Mouse (Mus musculus): Measurements from ENCODE around the gene Inpp5e.
A peak's percentile ranks its signal among the peaks of the same experiment; 100 is the strongest.
"Not testable (repeated sequence)": the region's sequence is repeated elsewhere in the genome, so short reads cannot be mapped to it uniquely, and the experiment has no call there.

The Inpp5e gene

GRCm38 (mm10) chr2:26418120-26418519, 9.1 kb upstream of the Inpp5e start:
- DNase-seq: no peak

GRCm38 (mm10) chr2:26417066-26417465, 8.1 kb upstream of the Inpp5e start:
- no peak for DNase-seq

GRCm38 (mm10) chr2:26410931-26411411, 2.0 kb upstream of the Inpp5e start:
- DNase-seq: no peak

- DNase-seq: no peak
Observed at GRCm38 (mm10) chr2:26410091-26410490, 1.1 kb upstream of the Inpp5e start.

- no peak for DNase-seq
Observed at GRCm38 (mm10) chr2:26409362-26409761, 359 bp upstream of the Inpp5e start.

GRCm38 (mm10) chr2:26403306-26403705, 5.7 kb downstream of the Inpp5e start:
- peak in 1 of 2 experiments; percentile 41 for DNase-seq

- no peak for DNase-seq
Observed at GRCm38 (mm10) chr2:26402265-26402664, 6.7 kb downstream of the Inpp5e start.

GRCm38 (mm10) chr2:26401023-26401422, 8.0 kb downstream of the Inpp5e start:
- DNase-seq: no peak

- no peak for DNase-seq
Observed at GRCm38 (mm10) chr2:26400296-26400695, 8.7 kb downstream of the Inpp5e start.

GRCm38 (mm10) chr2:26399647-26400046, 9.4 kb downstream of the Inpp5e start:
- DNase-seq: no peak

- DNase-seq: no peak
Observed at GRCm38 (mm10) chr2:26398978-26399377, 10.0 kb downstream of the Inpp5e start.

- DNase-seq: no peak
Observed at GRCm38 (mm10) chr2:26391617-26392016, 17.4 kb downstream of the Inpp5e start.

GRCm38 (mm10) chr2:26390954-26391353, 18.0 kb downstream of the Inpp5e start:
- no peak for DNase-seq

- peak; percentile 90 to 93 for DNase-seq
Observed at GRCm38 (mm10) chr2:26389154-26389690, 19.8 kb downstream of the Inpp5e start, which contains the start of the genes Entr1 and Pmpca. Gene Entr1, minus strand, starts transcription at chr2:26389316. Gene Pmpca, plus strand, starts transcription at chr2:26389339.

- peak; percentile 42 to 56 for DNase-seq
Observed at GRCm38 (mm10) chr2:26388682-26389153, 20.3 kb downstream of the Inpp5e start.

- DNase-seq: no peak
Observed at GRCm38 (mm10) chr2:26387713-26388112, 21.3 kb downstream of the Inpp5e start.

- not testable (repeated sequence) for DNase-seq
Observed at GRCm38 (mm10) chr2:26380871-26381270, 28.1 kb downstream of the Inpp5e start.

- DNase-seq: peak; percentile 90 to 94
Observed at GRCm38 (mm10) chr2:26380131-26380771, 28.8 kb downstream of the Inpp5e start, which contains the start of gene Snapc4. Gene Snapc4, minus strand, starts transcription at chr2:26380653.

- DNase-seq: no peak
Observed at GRCm38 (mm10) chr2:26372396-26372795, 36.6 kb downstream of the Inpp5e start.

- DNase-seq: no peak
Observed at GRCm38 (mm10) chr2:26368572-26368971, 40.4 kb downstream of the Inpp5e start.

GRCm38 (mm10) chr2:26367911-26368310, 41.1 kb downstream of the Inpp5e start:
- no peak for DNase-seq

GRCm38 (mm10) chr2:26364738-26365465, 44.1 kb downstream of the Inpp5e start:
- peak; percentile 75 to 82 for DNase-seq

GRCm38 (mm10) chr2:26363481-26363880, 45.5 kb downstream of the Inpp5e start:
- no peak for DNase-seq

GRCm38 (mm10) chr2:26362991-26363390, 46.0 kb downstream of the Inpp5e start:
- DNase-seq: no peak

Measured in kidney, postnatal 4 days (tissue).